Mouse (Mus musculus) lung, postnatal 0 days (tissue): ENCODE results near the gene Ptgis. TPM values are rescaled to one million over a fixed set of nuclear protein-coding genes. Genes with fewer than 3 reads are reported as not detected.

Source experiments
- ATAC-seq: fragments of 200-750 bp; cut with Nextera tagmentation; 2 replicates; pipeline ENCODE4 v1.8.0; 2017; ENCODE audit warnings: moderate library complexity
- DNase-seq: peaks from one replicate; pipeline ENCODE4 v3.0.0-alpha.2; 2016; ENCODE audit warnings: low spot score
- H3K27ac ChIP-seq: fragments of 300-500 bp; sonication (generic); 2 replicates; pipeline ENCODE4 v1.5.1; 2014; ENCODE audit warnings: antibody characterized with exemption, mild to moderate bottlenecking, low read length, mixed read lengths
- H3K27me3 ChIP-seq: fragments of 300-500 bp; sonication (generic); replicated peaks from 2 replicates; pipeline ENCODE4 v1.6.1; 2014; ENCODE audit warnings: low read length, mixed read lengths; ENCODE audit not compliant: insufficient read depth
- H3K36me3 ChIP-seq: fragments of 300-500 bp; sonication (generic); 2 replicates; pipeline ENCODE4 v1.6.1; 2014; ENCODE audit warnings: low read length, mixed read lengths; ENCODE audit not compliant: insufficient read depth
- H3K4me1 ChIP-seq: fragments of 300-500 bp; sonication (generic); 2 replicates; pipeline ENCODE4 v1.6.1; 2014; ENCODE audit warnings: antibody characterized with exemption, low read depth, low read length, mixed read lengths; ENCODE audit not compliant: insufficient read depth
- H3K4me2 ChIP-seq: fragments of 300-500 bp; sonication (generic); replicated peaks from 2 replicates; pipeline ENCODE4 v1.6.1; 2014; ENCODE audit warnings: low read depth, mild to moderate bottlenecking, low read length, moderate library complexity, mixed read lengths
- H3K4me3 ChIP-seq: fragments of 300-500 bp; sonication (generic); 2 replicates; pipeline ENCODE4 v1.5.1; 2014; ENCODE audit warnings: low read depth, low read length
- H3K9ac ChIP-seq: fragments of 300-500 bp; sonication (generic); replicated peaks from 2 replicates; pipeline ENCODE4 v1.6.1; 2014; ENCODE audit warnings: low read depth, mild to moderate bottlenecking
- H3K9me3 ChIP-seq: fragments of 300-500 bp; sonication (generic); 2 replicates; pipeline ENCODE4 v1.6.1; 2016; ENCODE audit warnings: low read length, mixed read lengths
- CTCF ChIP-seq: IDR thresholded peaks from 2 replicates; pipeline ENCODE4 v1.5.1; 2016; ENCODE audit warnings: antibody characterized with exemption, mild to moderate bottlenecking
- EP300 ChIP-seq: IDR thresholded peaks from 2 replicates; pipeline ENCODE4 v1.6.1; 2016; ENCODE audit warnings: antibody characterized with exemption, mild to moderate bottlenecking, control low read depth
- WGBS: fragments of 180-500 bp; shearing (Covaris S2); extraction: QIAGEN DNeasy Blood & Tissue Kit; methylation state at CpG from one replicate; pipeline ENCODE4 v1.1.7; 2014; 5-methylcytosine and 5-hydroxymethylcytosine counted together
- polyA plus RNA-seq: library from polyadenylated mRNA; unstranded; fragments of >200 nt; fragmentation: Nextera tagmentation; extraction: Ambion mirVana; gene quantifications from 2 replicates; pipeline ENCODE4 v1.2.1, GENCODE M21; 2015

Ptgis gene
- polyA plus RNA-seq, 1 experiment from 2014 or later: 37.9 TPM

GRCm38 (mm10) chr2:167271121-167271521 is 30.7 kb upstream of the Ptgis start:
- DNase-seq: no peak
- no peak overlapping the region for H3K27ac ChIP-seq
- H3K27me3 ChIP-seq: no peaks in the 10 kb centered on the region
- no peak for TF ChIP-seq CTCF
- no peak for TF ChIP-seq EP300
- H3K9me3 ChIP-seq: no peaks in the 10 kb centered on the region
- no peaks in the 10 kb centered on the region for H3K36me3 ChIP-seq
- ATAC-seq: no peak
- no peaks in the 10 kb centered on the region for H3K4me1 ChIP-seq
- no peak overlapping the region for H3K4me2 ChIP-seq
- no peak overlapping the region for H3K4me3 ChIP-seq
- 58% methylated on average over 9 of the region's 9 CpGs for WGBS
- H3K9ac ChIP-seq: no peak overlapping the region

- H3K4me1 ChIP-seq: no peaks in the 10 kb centered on the region
- H3K4me3 ChIP-seq: no peak overlapping the region
- no peaks in the 10 kb centered on the region for H3K9me3 ChIP-seq
- H3K9ac ChIP-seq: no peak overlapping the region
- H3K4me2 ChIP-seq: no peak overlapping the region
- WGBS: 77% methylated on average over 3 of the region's 3 CpGs
- DNase-seq (no peak), ATAC-seq (no peak)
- H3K36me3 ChIP-seq: no peaks in the 10 kb centered on the region
- no peak overlapping the region for H3K27ac ChIP-seq
- H3K27me3 ChIP-seq: no peaks in the 10 kb centered on the region
- no peak for TF ChIP-seq EP300
Observed at GRCm38 (mm10) chr2:167270496-167270895, 30.1 kb upstream of the Ptgis start.

GRCm38 (mm10) chr2:167268721-167269120 is 28.3 kb upstream of the Ptgis start:
- H3K36me3 ChIP-seq: no peaks in the 10 kb centered on the region
- H3K9ac ChIP-seq: no peak overlapping the region
- TF ChIP-seq EP300 (no peak), CTCF (no peak)
- WGBS: 96% methylated on average over 1 of the region's 1 CpGs
- H3K27ac ChIP-seq: no peak overlapping the region
- no peak overlapping the region for H3K4me3 ChIP-seq
- H3K27me3 ChIP-seq: no peaks in the 10 kb centered on the region
- no peak for ATAC-seq
- H3K9me3 ChIP-seq: no peaks in the 10 kb centered on the region
- no peak overlapping the region for H3K4me2 ChIP-seq
- H3K4me1 ChIP-seq: no peaks in the 10 kb centered on the region
- no peak for DNase-seq

GRCm38 (mm10) chr2:167268411-167268690 is 27.9 kb upstream of the Ptgis start:
- Histone ChIP-seq H3K36me3 (no peaks in the 10 kb centered on the region), H3K4me2 (no peak overlapping the region), H3K9ac (no peak overlapping the region), H3K4me3 (no peak overlapping the region), H3K27ac (no peak overlapping the region), H3K9me3 (no peaks in the 10 kb centered on the region), H3K27me3 (no peaks in the 10 kb centered on the region), H3K4me1 (no peaks in the 10 kb centered on the region)
- TF ChIP-seq EP300: no peak
- no peak for TF ChIP-seq CTCF
- 88% methylated on average over 8 of the region's 8 CpGs for WGBS
- no peak for ATAC-seq
- DNase-seq: no peak

- WGBS: 70% methylated on average over 14 of the region's 14 CpGs
- no peaks in the 10 kb centered on the region for H3K27me3 ChIP-seq
- no peak overlapping the region for H3K4me3 ChIP-seq
- DNase-seq (no peak), ATAC-seq (no peak)
- H3K27ac ChIP-seq: no peak overlapping the region
- no peak overlapping the region for H3K9ac ChIP-seq
- no peak overlapping the region for H3K4me2 ChIP-seq
- no peaks in the 10 kb centered on the region for H3K9me3 ChIP-seq
- H3K36me3 ChIP-seq: no peaks in the 10 kb centered on the region
- TF ChIP-seq EP300 (no peak), CTCF (no peak)
- H3K4me1 ChIP-seq: no peaks in the 10 kb centered on the region
Observed at GRCm38 (mm10) chr2:167267531-167268410, 27.4 kb upstream of the Ptgis start.

GRCm38 (mm10) chr2:167266231-167266630 is 25.8 kb upstream of the Ptgis start:
- H3K9ac ChIP-seq: no peak overlapping the region
- DNase-seq (no peak), ATAC-seq (no peak)
- no peaks in the 10 kb centered on the region for H3K9me3 ChIP-seq
- no peaks in the 10 kb centered on the region for H3K27me3 ChIP-seq
- 92% methylated on average over 8 of the region's 10 CpGs for WGBS
- no peak overlapping the region for H3K4me3 ChIP-seq
- H3K4me2 ChIP-seq: no peak overlapping the region
- TF ChIP-seq EP300 (peak; percentile 3; the same call in 1 of the 2 replicates), CTCF (no peak)
- no peak overlapping the region for H3K27ac ChIP-seq
- H3K36me3 ChIP-seq: no peaks in the 10 kb centered on the region
- peaks cover 6% of the 10 kb centered on the region; the same call in 1 of the 2 replicates for H3K4me1 ChIP-seq
